Mouse (Mus musculus) erythroblast, adult 5-6 weeks (primary cell): ENCODE results near the gene Uck1. TPM values are rescaled to one million over a fixed set of nuclear protein-coding genes. Genes with fewer than 3 reads are reported as not detected.

Experiments
- ATAC-seq: replicated peaks from 2 replicates; pipeline ENCODE4 v1.8.0; 2016; ENCODE audit warnings: moderate number of reproducible peaks, mild to moderate bottlenecking, moderate TSS enrichment, inconsistent platforms; ENCODE audit not compliant: poor library complexity, low FRiP score, severe bottlenecking
- total RNA-seq, 2 experiments: library from RNA; stranded (forward) in 1 of 2; stranded (reverse) in 1 of 2; fragments of 150-400 nt in 1 of 2; fragments of 200-764, 138-1000 nt in 1 of 2; gene quantifications; 2 replicates each; pipeline versions ENCODE4 v1.2.3 to v1.2.4; 2015 to 2017; ENCODE audit warnings: low replicate concordance in 2 of 2

Uck1 gene
- total RNA-seq, 2 experiments from 2014 or later: 0.96 to 11.6 TPM

DNA sequence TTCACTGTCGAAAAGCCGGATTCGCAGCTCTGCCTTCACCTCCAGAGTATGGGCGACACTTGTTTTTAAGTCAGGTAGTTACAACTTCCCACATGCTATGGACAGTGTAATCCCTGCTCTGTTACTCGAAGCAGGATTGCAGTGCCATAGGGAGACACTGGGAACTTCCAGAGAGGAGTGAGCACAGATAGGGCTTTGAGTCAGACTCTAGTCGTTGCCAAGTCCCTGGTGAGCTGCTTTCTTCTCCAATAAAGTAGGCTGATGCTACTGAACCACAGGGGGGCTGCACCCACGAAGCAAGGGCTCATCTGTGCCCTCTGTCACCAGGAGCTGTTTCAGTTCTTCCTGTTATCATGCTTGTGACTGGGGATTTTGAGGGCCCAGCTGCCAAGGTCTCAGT lies 38.4 kb downstream of the Uck1 start:
- ATAC-seq: no peak

DNA sequence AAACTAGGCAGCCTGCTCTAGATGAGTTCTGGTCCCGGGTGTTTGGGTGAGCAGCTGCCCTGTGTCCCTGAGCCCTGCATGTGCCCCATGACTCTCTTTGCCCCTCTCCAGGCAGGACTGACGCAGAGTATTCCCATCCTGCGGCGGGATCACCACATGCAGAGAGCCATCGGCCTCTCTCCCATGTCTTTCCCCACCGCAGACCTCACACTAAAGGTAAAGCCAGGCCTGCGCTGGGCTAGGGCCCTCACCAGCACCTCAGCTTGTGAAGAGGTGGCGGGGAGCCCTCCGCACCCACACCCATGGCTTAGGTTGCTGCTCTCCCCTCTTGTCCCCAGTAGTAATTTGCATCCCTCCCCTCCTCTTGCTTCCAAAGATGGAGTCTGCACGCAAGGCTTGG lies 39.0 kb downstream of the Uck1 start:
- no peak for ATAC-seq

DNA sequence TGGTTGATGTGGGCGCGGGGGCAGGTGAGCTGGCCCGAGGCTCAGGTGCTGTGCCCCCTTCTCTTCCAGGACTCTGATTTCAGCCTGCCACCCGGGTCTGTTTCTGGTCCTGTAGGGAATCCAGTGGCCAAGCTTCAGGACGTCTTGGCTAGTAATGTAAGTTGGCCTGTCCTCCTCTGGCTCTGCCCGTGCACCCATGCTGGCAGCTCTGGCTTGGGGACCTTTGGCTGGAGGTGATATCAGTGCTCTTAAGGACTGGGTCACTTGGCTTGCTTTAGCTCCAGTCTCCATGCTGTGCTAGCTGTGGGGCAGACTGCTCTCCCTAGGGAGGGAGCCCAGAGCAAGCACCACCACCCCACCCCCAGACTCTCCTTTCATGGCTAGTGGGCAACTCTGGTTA lies 39.9 kb downstream of the Uck1 start:
- ATAC-seq: no peak

DNA sequence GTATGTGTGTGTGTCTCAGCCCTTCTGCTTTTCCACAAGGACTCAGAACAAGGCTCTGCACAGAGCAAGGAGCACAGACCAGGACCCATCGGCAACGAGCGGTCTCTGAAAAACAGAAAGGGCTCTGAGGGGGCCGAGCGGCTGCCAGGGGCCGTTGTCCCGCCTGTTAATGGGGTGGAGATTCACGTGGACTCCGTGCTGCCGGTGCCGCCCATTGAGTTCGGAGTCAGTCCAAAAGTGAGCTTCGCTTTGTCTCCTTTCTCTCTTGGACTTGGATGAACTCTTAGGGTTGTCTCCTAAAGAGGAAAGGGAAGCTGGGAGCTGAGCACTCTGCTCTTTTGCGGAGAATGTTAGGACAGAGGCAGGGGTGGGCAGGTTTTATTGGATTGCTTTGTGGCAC lies 40.5 kb downstream of the Uck1 start:
- no peak for ATAC-seq

DNA sequence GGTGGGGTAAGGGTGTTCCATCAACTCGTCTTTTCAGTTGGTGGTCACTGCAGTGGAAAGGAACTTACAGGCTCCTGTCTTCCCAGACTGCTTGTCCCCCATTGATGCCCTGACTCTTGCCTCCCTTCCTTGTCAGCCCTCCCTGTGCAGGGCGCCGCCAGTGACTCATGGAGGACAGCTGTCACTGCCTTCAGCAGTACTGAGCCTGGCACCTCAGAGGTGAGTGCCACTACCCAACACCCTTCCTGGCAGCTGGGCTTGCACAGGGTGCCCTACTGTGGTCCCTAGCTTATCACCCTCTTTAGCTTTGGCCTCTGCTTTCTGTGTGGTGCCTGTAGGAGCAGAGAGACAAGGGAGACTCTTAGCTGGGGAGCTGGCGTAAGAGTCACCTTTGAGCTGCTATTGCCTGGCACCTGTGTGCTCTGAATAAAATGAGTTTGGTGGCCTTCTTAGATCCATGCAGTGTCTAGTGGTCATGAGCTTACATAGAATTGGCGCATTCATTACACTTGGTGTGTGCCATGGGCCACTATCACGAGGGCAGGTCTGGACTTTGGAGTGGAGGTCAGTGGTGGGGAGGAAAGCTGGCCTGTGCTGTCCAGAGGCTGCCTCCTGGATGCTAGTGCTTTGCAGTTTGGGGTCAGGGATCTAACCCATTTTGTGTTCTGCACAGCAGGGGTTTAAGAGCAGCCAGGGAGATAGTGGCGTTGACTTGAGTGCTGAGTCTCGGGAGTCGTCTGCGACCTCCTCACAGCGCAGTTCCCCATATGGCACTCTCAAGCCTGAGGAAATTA lies 41.2 kb downstream of the Uck1 start:
- ATAC-seq: no peak

DNA sequence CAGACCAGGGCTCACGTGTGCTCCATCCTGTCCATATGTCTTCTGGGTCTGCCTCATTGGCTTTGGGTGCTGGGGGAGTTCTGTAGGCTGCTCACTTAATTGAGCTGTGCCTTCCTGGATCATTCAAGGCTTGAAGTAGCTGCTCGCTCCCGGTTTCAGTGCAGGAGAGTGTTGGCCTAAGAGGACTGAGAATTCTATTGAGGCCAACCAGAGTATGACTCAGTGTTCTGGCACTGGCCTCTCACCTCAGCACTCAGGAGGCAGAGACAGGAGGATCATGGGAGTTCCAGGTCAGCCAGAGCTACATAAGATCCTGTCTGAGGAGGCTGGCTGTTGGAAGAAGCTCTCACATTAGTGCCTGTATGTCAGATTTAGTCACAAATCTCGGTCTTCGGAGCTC lies 41.8 kb downstream of the Uck1 start:
- no peak for ATAC-seq

DNA sequence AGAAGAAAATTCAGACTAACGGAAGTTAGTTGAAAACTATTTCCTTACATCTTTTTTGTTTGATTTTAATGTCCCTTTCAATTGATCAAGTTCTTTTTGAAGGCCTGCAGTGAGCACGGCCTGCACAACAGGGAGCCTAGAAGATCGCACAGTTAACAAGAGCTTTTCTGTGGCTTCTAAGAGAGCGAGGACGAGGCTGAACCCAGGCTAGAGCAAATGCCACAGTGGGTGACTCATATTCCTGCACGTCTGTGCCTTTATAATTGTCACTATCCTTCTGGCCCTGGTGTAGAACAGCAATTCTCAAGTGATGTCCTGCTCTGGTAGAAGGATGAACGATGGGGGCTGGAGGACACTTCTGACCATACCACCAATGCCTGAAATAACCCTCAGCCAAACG lies 42.3 kb downstream of the Uck1 start:
- ATAC-seq: no peak

DNA sequence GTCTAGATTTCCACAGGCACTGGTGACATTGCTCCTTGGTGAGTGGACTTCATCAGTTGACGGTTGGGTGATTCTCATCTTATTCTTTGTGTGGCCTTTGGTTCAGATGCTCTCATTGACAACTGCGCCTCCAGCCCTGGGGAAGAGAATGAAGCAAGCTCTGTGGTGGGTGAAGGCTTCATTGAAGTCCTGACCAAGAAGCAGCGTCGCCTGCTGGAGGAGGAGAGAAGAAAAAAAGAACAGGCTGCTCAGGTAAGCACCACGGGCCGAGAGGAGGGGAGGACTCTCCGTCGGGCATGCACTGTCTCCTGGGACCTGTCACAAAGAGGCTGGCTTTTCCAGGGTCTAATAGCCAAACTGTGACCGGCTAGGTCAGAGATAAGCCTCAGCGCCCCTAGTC lies 43.5 kb downstream of the Uck1 start:
- no peak for ATAC-seq

DNA sequence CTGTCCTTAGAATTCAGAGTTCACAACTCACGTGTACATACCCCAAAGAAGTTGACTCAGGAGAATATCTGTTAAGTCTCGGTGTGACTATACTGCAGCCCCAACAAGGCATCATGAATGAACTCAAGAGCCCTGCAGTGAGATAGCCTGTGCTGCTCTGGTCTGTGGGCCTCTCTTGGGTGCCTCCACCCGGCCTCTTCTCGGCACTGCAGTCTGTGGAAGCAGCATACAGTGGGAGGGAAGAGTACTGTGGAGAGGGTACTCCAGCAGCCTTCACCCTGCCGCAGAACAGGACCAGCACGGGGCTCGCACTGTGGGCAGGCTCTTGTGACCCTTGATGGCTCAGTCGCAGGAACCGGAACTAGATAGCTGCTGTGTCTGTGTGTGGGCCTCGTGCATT lies 44.4 kb downstream of the Uck1 start:
- ATAC-seq: no peak

DNA sequence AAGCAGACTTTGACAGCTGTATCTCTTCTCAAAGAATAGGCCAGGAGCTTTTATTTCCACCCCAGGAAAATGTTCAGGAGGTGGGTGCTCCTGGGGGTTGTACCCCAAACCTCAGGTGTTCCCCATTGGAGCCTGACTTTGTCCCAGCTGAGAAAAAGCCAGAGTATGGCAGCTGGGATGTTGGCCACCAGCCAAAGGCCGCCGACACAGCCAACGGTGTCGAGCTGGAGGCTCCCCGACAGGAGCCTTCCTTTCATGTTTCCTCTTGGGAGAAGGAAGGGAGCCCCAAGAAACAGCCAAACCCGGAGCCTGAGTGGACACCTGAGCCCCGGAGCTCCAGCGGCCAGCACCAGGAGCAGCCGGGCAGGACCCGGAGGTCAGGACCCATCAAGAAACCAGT lies 47.0 kb downstream of the Uck1 start:
- no peak for ATAC-seq

DNA sequence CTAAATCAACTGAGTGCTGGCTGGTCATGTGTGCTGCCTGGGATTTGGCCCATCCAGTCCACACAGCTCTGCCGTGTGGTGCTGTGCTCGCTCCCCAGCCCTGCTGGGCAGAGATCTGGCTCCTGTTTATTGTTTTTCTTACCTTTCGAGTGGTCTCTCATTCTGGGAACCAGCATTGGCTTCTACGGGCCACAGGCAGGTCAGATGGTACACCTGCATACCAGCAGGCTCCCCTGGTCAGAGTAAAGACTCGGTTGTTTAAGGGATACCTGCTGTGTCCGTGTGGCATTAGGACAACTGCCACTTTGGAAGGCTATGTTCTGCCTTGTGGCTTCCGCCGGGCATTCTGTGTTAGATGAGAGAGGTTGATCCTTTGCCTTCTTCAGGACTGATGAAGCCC lies 48.3 kb downstream of the Uck1 start:
- no peak for ATAC-seq

DNA sequence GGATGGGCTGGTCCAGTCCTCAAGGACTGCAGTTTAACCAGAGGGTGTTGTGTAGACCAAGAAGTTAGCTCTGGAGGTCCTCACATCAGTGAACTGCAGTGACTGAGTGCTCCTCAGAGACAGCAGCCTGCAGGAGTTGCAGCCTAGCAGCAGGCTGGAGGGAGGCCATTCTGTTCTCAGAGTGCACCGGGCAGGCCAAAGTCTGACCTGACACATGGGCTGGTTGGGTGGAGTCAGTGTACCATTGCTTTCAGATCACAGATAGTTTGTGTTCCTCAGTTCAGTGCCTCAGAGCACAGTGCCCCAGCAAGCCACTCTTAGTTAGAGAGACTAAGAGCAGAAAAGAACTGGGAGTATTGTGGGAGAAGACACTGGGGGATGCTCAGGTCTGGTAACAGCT lies 52.3 kb downstream of the Uck1 start:
- ATAC-seq: no peak

Other genes with a start within 250 kb of the Uck1 start
- gene Fam78a, start 175.3 kb downstream of the Uck1 start, total RNA-seq (2015; ENCODE audit: low replicate concordance): 9.6 and 16.9 TPM in 2 replicates
- 19.7 and 23.0 TPM in 2 replicates for gene Fam78a, start 175.3 kb downstream of the Uck1 start, total RNA-seq (2017; ENCODE audit: low replicate concordance)
- gene Plpp7, start 164.6 kb downstream of the Uck1 start, total RNA-seq (2015; ENCODE audit: low replicate concordance): not detected in 2 replicates
- 0.60 TPM in 1 of 2 replicates, not detected in the other for gene Plpp7, start 164.6 kb downstream of the Uck1 start, total RNA-seq (2017; ENCODE audit: low replicate concordance)
- 12.3 and 13.0 TPM in 2 replicates for gene Prrc2b, start 109.1 kb downstream of the Uck1 start, total RNA-seq (2015; ENCODE audit: low replicate concordance)
- gene Prrc2b, start 109.1 kb downstream of the Uck1 start, total RNA-seq (2017; ENCODE audit: low replicate concordance): 10.8 and 13.7 TPM in 2 replicates
- gene Pomt1, start 23.6 kb downstream of the Uck1 start, total RNA-seq (2015; ENCODE audit: low replicate concordance): 5.0 and 6.0 TPM in 2 replicates
- gene Pomt1, start 23.6 kb downstream of the Uck1 start, total RNA-seq (2017; ENCODE audit: low replicate concordance): 3.9 and 10.9 TPM in 2 replicates
- 6.3 and 11.1 TPM in 2 replicates for gene Golga2, start 27.2 kb upstream of the Uck1 start, total RNA-seq (2015; ENCODE audit: low replicate concordance)
- 34.5 and 44.0 TPM in 2 replicates for gene Golga2, start 27.2 kb upstream of the Uck1 start, total RNA-seq (2017; ENCODE audit: low replicate concordance)
- 30.4 and 97.8 TPM in 2 replicates for gene Swi5, start 27.9 kb upstream of the Uck1 start, total RNA-seq (2015; ENCODE audit: low replicate concordance)
- 76.9 and 89.4 TPM in 2 replicates for gene Swi5, start 27.9 kb upstream of the Uck1 start, total RNA-seq (2017; ENCODE audit: low replicate concordance)
- 18.6 and 38.2 TPM in 2 replicates for gene Ciz1, start 92.2 kb upstream of the Uck1 start, total RNA-seq (2015; ENCODE audit: low replicate concordance)
- gene Ciz1, start 92.2 kb upstream of the Uck1 start, total RNA-seq (2017; ENCODE audit: low replicate concordance): 21.2 and 33.5 TPM in 2 replicates
- gene Dnm1, start 93.2 kb upstream of the Uck1 start, total RNA-seq (2015; ENCODE audit: low replicate concordance): not detected in 2 replicates
- not detected in 2 replicates for gene Dnm1, start 93.2 kb upstream of the Uck1 start, total RNA-seq (2017; ENCODE audit: low replicate concordance)
- gene 1110008P14Rik, start 121.8 kb upstream of the Uck1 start, total RNA-seq (2015; ENCODE audit: low replicate concordance): 8.6 and 12.3 TPM in 2 replicates
- gene 1110008P14Rik, start 121.8 kb upstream of the Uck1 start, total RNA-seq (2017; ENCODE audit: low replicate concordance): 5.1 and 7.7 TPM in 2 replicates
- gene Lcn2, start 128.1 kb upstream of the Uck1 start, total RNA-seq (2015; ENCODE audit: low replicate concordance): 2,071 and 2,279 TPM in 2 replicates
- 352 and 444 TPM in 2 replicates for gene Lcn2, start 128.1 kb upstream of the Uck1 start, total RNA-seq (2017; ENCODE audit: low replicate concordance)
- gene Ptges2, start 135.7 kb upstream of the Uck1 start, total RNA-seq (2015; ENCODE audit: low replicate concordance): 1.5 and 1.7 TPM in 2 replicates
- gene Ptges2, start 135.7 kb upstream of the Uck1 start, total RNA-seq (2017; ENCODE audit: low replicate concordance): 2.8 and 6.6 TPM in 2 replicates
- 0.77 and 0.84 TPM in 2 replicates for gene Naif1, start 190.3 kb upstream of the Uck1 start, total RNA-seq (2015; ENCODE audit: low replicate concordance)
- 0.98 and 2.1 TPM in 2 replicates for gene Naif1, start 190.3 kb upstream of the Uck1 start, total RNA-seq (2017; ENCODE audit: low replicate concordance)
- 2.1 and 6.3 TPM in 2 replicates for gene Slc25a25, start 191.3 kb upstream of the Uck1 start, total RNA-seq (2015; ENCODE audit: low replicate concordance)
- 4.2 and 16.2 TPM in 2 replicates for gene Slc25a25, start 191.3 kb upstream of the Uck1 start, total RNA-seq (2017; ENCODE audit: low replicate concordance)